Mouse (Mus musculus): ENCODE results near the gene Hunk. TPM values are rescaled to one million over a fixed set of nuclear protein-coding genes. Genes with fewer than 3 reads are reported as not detected.

The Hunk gene
- total RNA-seq, 2 experiments from 2014 or later: 0.36 to 0.40 TPM

DNA sequence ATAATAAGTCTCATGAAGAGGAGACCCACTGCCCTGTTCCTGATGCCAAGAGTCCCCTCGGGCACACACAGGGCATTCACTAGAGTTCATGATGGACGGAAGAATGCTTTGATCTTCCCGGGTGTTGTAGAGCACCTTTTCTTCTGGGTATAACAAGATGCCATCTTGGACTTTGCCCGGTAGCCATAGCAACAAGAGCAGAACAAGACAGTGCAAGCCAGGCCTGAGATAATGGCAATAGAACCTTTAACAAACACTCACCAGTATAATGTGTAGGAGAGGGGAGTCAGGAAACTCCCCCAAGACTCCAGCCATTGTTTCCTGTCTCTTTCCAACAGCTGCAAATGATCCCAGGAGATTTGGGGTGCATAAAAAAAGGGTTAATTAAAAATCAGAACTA is 8.9 kb downstream of the Hunk start:
- DNase-seq: no peak

DNA sequence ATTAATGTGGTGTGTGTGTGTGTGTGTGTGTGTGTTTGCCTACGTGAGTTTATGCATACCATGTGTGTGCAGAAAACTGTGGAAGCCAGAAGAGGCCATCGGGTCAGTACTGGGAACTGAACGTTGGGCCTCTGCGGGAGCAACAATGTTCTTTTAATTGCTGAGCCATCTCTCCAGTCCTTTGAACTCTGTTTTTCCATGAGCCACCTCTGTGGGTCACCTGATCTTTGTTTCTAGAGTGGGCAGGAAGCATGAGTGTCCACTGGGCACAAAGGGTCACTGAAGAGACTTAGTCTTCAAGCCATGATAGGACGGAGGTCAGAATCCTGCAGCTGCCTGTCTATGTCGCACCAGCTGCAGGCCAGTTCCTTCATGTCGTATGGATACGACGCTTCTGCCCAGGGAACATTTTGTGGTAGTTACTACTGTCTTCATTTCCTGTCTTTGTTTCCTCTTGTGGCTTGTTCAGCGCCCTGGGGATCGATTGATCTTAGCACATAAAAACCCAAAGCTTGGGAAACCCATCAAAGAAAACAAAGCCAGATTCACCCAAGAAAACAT is 10.3 kb downstream of the Hunk start:
- DNase-seq: no peak

DNA sequence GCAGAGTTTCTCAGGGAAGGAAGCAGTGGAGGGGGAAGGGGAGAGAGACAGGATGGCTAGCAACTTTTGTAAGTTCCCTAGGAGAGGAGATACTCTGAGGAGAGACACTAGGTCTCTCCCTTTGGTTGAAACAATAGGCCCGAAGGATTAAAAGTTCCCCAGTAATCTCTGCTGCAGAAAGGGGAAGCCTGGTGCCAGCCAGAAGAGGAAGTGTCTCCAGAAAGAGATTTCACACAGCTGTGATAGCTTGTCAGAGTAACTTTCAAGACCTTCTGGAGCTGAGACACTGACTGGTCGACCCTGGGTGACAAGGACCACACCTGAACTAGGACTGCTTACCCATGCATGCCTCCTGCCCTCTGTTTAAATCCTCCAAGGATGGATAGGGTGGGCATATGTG is 11.1 kb downstream of the Hunk start:
- peak in 1 of 2 experiments; percentile 20 for DNase-seq

DNA sequence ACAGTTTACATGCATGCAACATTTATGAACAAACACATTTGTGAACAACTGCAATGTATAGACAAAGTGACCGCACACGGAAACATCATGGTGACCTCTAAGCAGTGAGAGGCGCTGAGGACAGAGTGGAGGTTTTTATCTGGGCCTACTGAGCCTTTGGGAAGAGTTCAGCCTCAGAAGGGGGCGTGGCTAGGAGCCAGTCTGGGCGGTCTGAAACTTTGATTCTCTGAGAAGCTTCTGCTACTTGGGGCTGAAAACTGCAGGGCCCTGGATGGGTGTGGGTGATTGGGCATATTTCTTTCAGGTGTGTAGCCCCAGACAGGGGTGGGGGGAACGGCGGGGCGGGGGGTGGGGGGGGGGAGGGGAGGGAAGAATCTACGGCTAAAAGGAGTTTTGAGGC is 14.5 kb downstream of the Hunk start:
- DNase-seq: no peak

DNA sequence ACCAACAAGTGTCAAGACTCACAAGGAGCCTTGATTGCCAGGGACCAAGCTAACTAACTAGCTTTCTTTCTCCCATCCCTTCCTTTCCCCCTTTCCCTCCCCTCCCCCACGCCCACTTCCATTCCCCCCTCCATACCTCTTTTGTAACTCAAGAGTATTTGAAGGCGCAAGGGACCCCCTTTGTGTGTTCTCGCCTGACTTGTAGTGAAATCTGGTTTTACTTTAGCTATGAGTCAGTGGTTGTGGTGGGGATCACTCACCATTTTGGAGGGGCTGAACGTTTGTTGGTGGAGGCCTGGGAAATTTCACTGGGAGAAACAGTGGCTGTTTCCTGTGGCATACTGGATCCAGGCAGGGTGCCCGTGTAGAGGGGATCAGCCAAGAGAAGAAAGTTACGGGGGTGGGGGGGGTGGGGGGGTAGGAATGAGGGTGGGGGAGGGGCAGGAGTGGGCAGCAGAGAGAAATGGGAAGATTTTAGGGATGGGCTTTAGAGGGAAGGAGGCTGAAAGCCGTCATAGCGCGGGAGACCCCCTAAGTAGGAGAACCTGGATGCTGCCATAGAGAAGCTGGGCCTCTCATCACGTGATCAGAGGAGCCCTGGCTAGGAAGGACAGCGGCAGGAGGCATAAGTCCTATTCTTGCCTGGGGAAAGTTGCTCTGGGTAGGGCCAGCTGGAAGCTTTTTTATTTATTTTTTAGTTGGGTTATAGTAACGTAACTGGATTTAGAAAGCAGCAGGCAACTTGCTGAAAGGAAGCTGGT is 15.3 kb downstream of the Hunk start:
- no peak for DNase-seq

DNA sequence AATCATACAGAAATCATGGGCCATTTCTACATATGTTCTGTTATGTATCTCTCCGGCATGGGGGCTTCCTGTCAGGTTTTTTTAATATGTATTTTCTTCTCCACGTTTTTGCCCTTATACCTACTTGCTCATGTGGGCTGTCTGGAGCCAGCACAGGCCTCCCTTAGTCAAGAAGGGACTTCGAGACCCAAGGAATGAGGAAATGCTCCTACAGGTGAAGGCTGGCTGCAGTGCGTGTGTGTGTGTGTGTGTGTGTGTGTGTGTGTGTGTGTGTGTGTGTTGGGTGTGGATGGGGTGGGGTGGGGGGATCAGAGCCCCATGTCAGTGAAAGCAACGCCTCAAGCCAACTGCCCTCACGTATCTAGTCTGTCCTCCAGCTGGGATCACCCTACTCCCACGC is 16.5 kb downstream of the Hunk start:
- DNase-seq: no peak

DNA sequence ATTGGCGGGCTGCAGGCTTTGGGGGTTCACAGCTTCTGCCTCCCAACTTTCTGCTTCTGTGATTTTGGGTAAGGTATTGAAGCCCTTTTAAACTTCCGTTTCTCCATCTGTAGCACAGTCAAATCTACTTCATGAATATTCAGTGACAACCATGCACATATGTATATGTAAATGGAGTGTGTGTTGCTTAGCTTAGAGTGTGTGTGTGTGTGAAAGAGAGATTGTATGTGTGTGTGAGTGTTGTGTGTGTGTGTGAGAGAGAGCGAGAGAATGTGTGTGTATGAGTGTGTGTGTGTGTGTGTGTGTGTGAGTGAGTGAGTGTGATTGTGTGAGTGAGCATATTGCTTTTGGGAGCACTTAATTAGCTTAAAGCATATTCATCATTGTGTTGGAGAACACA is 19.4 kb downstream of the Hunk start:
- DNase-seq: no peak

DNA sequence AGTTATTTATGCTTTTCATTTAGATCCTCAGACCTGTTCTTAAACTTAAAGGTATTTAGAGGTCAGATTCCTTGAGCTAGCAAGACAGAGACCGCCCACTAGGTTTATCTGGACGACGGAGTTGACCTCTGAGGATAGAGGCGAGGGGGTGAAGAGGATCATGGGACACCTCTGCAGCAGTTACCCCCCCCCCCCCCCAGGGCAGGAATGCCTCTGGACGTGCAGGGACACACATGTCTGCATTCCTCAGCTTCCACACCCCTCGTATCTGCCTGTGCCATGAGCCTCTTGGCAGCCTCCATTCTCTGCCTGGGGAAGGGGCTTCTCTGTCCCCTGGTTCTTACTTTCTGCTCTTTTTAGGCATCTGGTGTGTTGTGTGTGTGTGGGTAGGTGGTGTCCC is 19.8 kb downstream of the Hunk start:
- no peak for DNase-seq

DNA sequence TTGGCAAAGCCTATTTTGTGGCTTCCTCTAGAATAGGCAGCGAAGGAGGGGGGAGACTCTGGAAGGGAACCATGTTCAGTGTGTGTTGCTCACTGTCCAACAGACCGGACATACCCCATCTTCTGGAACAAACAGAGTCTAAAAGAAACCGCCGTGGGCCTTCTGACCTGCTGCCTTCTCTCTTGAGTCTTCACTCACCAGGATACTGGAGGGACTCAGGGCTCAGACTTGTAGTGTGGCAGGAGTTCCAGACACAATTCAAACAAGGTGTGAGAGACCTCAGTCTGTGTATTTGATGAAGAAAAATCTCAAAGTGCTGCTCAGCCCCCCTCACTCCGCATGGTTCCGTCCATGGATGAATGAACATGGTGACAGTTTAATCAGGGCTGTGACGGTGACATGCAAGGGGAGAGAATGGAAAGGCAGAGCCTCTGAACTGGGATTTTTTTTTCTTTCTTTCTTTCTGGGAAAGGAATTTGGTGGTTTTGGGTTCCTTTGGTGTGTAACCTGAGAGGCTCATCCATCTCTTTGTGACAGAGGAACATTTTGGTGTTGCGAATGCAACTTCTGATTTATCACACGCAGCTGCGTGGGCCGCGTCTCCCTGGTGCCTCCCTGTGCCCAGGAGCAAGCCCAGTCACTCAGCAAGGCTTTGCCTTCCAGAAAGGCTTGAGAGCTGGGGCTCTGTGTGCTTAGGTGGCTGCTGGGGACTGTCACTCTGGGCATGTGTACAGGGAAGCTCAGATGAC is 21.9 kb downstream of the Hunk start:
- no peak for DNase-seq

DNA sequence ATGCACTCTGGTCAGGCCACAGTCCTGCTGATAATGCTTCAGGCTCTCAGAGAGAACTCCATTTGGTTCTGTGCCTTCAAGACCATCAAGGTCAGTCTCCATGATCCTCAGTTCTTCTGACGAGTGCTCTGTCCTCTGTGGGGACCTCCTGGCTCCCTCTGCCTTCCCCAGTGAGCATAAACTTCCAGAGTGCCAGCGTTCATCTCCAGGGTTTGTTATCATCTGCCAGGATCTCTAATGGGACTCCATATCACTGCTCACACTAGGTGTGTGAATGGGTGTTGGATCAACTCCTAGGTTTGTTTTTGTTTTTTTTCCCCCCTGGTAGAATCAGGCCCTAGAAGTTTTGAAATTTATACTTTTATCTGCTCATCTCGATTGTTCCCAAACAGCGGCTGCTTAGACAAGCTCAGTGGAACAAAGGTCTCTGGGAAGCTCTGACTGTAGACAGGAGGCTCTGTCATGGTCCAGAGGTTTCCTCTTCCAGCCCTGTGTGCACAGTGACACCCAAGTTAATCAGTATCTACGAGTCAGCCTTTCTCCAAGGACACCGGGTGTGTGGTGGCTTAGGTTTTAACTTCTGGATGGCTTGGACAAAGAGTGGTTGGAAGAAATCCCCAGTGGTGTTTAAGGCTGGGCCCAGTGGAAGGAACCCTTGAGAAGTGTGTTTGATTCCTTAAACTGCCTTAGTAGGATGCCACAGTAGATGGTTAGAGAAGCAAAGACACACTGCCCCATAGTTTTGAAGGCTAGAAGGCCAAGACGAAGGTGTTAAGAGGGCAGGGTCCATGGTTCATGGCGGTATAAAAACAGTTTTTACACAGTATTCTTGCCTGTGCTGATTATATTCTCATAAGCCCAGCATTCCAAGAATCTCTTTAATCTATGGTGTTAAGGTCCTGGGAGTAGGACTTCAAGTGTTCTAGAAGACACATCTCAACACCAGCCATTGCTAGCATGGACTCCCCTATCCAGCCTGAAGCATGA is 26.6 kb downstream of the Hunk start:
- no peak for DNase-seq

DNA sequence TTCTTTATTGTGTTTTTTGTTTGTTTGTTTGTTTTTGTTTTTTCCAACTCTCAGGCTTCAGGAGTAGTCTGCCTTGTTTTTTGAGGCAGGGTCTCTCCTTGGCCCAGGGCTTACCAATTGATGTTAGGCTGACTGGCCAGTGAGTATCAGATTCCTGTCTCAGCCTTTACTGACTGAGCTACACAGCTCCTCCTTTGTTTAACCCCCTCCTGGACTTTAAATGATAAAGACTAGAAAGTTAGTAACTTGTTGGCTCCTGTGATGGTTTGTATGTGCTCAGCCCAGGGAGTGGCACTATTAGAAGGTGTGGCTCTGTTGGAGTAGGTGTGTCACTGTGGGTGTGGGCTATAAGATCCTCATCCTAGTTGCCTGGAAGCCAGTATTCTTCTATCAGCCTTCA is 30.8 kb downstream of the Hunk start:
- DNase-seq: no peak

DNA sequence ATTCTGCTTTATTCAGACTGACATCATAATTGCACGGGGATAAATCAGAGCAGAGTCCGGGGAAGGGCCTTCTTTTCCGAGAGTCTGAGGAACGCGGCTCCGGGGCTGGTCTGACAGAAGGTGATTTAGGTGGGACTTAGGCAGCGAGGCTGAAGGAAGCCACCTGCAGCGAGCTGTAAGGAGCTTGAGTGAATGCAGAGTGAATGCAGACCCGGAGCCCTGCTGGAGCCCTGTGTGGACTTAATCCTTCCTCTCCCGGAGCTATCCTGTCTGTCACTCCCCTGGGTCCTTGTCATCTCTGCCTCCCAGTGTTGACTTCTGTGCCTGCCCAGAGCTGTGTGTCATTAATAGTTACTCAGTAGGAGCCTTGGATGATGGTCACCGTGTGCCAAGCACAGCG is 32.8 kb downstream of the Hunk start:
- DNase-seq: no peak

DNA sequence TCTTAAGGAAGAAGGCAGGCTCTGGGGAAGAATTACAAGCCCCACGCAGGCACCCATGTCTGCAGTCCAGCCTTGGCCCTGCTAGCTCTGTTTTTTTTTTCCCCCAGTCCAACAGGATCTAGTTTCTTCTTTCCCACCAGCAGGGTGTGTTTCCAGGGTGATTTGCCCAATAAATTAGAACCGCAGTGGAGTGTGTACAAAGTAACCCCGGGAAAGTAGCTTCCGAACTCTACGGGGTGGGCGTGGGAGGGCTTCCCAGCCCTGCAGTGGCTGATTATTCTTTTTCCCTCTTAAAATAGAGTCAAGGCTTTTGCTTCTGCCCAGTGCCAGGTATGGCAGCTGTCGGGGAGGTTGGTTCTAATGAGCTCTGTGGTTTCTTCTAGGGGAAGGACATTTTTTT is 35.3 kb downstream of the Hunk start:
- DNase-seq: no peak

DNA sequence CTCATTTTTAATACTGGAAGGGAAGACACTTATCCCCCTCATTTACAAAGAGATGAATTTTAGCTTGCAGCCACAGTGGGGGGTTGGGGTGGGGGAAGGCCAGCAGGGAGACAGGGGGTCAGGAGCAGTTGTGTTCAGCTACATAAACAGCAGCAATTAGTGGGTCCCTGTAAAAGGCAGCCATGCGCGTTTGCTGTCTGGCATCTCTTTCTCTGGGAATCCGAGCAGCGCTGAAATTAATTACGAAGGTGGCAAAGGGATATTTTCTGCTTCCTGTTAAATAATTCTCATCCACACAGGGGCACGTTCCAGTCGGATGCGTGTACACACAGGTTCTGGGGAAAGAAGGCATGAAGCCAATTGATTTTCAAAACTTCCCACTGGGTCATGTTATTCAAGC is 35.7 kb downstream of the Hunk start:
- DNase-seq: no peak

DNA sequence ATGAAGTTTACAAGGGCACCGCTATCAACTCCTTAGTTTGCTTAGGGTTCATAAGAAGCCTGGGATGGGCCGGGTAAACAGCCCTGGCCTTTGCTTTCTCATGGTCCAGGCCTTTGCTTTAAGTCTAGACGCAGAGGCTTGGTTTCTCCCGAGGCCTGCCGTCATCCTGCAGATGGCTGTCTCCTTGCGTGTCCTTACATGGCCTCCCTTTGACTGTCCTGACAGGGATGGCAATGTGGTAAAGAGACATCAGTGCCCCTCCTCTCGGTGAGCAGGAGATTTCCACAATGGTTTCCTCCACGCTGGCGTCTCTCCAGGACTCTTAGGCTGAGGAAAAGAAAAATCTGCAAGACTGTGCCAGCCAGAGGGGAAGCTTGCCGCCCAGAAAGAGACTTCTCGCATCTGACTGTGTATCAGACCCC is 36.3 kb downstream of the Hunk start:
- DNase-seq: peak; percentile 11 to 28

DNA sequence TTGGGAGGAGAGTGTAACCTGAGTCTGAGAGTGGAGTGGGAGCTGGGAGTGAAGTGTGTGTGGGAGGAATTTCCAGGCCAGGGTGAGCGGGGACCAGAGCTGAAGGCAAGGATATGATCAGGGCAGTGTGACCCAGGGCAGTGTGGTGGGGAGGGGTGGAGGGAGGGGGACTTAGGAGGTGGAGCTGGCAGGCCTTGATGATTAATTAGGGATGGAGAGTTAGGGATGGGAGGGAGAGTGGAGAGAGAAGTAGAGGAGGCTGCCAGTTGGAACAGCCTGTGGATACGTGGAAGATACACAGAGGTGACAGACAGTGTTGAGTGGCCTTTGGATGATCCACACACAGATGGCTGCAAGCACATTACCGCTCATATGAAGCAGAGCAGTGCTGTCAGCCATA is 38.1 kb downstream of the Hunk start:
- DNase-seq: no peak

DNA sequence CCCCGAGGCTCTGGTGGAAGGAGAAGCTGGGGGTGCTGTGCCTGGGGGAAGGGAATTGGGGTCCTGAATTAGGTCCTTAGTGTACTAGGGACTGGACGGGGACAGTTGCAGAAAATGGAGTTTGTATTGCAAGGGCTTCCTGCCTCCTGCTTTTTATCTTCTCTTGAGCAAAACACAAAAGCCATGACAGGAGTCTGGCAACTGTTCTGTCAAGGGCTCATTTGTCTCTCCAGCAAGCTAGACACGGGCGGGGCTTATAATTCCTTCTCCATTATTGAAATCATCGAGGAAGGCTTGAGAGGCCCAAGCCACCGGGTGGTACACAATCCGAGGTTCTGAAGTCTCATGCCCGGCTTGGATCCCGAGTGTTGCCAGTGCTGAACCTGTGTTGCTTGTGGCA is 38.6 kb downstream of the Hunk start:
- DNase-seq: no peak

DNA sequence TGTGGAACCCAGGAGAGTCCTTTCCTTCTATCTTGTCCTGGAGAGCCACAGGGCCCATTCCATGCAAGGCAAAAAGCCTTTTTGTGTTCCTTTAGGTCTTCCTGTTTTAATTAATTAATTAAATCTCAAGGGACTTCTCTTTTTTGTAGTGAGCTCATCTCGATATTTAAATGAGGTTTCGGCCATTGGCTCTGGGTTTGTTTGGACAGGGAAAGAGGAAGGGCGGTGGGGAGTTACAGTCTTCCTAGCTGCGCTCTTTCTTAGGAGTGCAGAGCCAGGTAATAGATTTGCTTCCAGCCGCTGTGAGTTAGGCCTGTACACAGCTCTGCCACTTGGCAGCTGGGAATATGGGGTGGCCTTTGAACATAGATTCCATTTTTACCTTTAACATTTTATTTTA is 40.4 kb downstream of the Hunk start:
- peak in 1 of 2 experiments; percentile 6 for DNase-seq

DNA sequence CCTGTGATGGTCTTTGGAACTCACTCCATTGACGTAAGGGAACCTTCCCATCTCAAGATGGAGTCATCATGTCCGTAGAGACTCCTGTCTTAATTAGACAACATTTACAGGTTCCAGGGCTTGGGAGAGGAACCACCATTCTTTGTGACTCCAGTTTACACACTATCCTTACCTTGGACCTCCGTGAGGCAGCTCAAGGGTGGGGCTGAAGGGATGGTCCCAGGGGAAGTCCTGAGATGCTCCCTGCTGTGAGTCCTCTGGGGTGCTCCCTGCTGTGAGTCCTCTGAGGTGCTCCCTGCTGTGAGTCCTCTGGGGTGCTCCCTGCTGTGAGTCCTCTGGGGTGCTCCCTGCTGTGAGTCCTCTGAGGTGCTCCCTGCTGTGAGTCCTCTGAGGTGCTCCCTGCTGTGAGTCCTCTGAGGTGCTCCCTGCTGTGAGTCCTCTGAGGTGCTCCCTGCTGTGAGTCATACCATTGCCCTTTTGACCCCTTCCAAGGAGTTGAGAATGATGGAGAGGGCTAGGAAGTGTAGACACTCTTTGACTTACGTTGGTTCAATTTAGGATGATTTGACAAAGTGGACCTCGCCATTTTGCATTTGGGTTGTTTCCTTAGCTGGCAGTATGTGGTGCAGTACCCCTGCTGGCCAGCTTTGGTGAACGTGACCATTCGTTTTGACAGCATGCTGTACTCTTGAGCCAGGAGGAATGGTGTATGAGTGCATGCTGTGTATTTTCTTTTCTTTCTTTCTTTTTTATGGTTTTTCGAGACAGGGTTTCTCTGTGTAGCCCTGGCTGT is 42.2 kb downstream of the Hunk start:
- DNase-seq: no peak

DNA sequence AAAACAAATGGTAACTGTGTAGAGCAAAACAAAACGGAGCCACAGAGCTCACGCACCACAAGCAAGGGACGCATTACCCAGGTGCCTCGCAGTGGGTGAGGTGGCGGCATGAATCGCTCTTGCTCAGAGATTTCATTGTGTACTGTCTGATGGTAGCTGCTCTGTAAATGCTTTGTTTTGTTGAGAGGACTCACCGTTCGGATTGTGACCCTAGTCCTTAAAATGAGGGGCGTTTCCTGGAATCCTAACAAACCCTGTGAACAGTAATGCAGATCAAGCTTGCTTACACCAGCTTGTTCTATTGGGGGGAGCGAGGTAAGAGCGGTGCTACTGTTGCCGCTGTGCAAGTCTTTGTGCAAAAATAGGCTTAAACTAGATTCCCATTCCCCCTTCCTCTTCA is 47.7 kb downstream of the Hunk start:
- no peak for DNase-seq

DNA sequence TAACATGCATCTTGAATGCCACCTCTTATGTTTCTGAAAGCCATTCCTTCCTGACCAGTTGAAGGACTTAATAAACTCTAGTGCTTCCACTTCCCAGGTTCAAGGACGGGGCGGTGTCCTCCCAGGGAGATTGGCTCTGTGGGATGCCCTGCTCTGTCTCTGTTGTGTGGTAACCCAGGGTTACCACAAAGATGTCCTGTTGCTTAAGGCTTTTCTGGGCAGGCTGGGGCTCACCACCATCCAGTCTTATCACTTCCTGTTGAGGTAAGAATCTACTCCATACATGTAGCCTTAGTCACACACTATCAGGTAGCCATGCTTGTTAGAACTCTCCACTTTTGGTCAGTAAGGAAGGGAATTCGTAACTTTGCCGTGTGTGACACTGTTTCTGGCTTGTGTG is 49.4 kb downstream of the Hunk start:
- DNase-seq: no peak

DNA sequence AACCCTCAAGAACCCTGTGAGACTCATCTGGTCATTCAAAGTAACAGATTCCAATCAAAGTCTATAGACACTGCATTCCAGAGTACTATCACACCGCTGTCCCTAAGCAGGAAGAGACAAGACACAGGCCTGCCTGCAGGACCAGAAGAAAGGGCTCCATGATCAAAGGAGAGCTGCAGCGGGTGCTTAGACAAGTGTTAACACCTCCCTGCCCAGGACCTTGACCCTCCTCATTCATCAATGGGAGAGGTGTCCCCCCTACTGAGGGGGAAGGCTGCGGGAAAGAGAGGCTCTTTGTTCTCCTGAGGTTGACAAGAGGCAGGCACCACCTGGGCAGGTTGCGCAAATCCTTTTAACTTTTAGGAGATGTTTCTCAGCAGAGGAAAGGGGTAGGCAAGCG is 51.5 kb downstream of the Hunk start:
- no peak for DNase-seq

Measured in heart, adult 18-20 months (tissue).